10 mouse cellular contexts compared by ENCODE assay signal in the genomic region with DNA sequence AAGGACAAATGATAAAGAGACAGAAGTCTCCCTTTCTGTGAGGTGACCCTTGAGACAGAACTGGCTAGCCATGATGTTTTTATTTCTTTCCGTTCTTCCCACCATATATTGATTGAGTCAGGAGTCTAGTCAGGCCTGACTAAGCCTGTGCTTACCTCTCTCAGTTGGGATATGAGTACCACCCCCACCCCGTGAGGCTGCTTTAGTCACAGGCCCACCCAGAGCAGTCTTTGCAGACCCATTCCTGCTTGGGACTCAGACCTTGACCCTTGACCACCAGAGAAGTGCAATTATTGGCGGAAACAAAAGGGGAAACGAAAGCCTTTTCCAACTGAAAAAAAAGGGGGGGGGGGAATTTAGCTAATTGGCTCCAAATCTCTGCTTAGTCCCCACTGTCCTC. TPM values are rescaled to one million over a fixed set of nuclear protein-coding genes. Genes with fewer than 3 reads are reported as not detected.
DNase-seq lines count a peak whose midpoint lies in the region; ATAC-seq and TF ChIP-seq lines count a peak whose summit lies in the region.
"Had no signal": no experiment of that assay in that cellular context is flagged by ENCODE, and none has a peak within 500 bp of the region (broad histone marks: within the 10 kb centered on the region; RNA-seq: fewer than 3 reads in every experiment).

No protein-coding gene starts in this region.

- intact Hi-C loops in heart, postnatal 36 days (cut with DNase I): no loop called here
- intact Hi-C loops in gastrocnemius, postnatal 36 days (cut with DNase I): no loop called here

- 9% methylated on average over 4 of the region's 4 CpGs for WGBS in heart, embryonic 16.5 days
- 0% methylated on average over 4 of the region's 4 CpGs for WGBS in hindbrain, embryonic 13.5 days
- WGBS in midbrain, postnatal 0 days: 4% methylated on average over 4 of the region's 4 CpGs

- TF ChIP-seq CTCF in midbrain, postnatal 0 days (IDR thresholded peaks at IDR 0.05): no peak

- no peak overlapping the region; the same call in 1 of the 2 replicates for H3K4me3 ChIP-seq in heart, embryonic 16.5 days (ENCODE audit: low read length)
- peak overlapping the region; percentile 87 for H3K4me3 ChIP-seq in hindbrain, embryonic 13.5 days
- peak overlapping the region; percentile 99 for H3K4me3 ChIP-seq in midbrain, postnatal 0 days (ENCODE audit: low read depth, low read length)

- no peak overlapping the region for H3K9ac ChIP-seq in heart, embryonic 16.5 days (ENCODE audit: low read length)
- H3K9ac ChIP-seq in hindbrain, embryonic 13.5 days: peak overlapping the region; percentile 98
- peak overlapping the region; percentile 95 for H3K9ac ChIP-seq in midbrain, postnatal 0 days (replicated peaks; ENCODE audit: low read length, poor library complexity, severe bottlenecking)

- peaks cover 79% of the 10 kb centered on the region for H3K27me3 ChIP-seq in heart, embryonic 16.5 days (ENCODE audit: control insufficient read depth, insufficient read depth, low read length)
- peaks cover 14% of the 10 kb centered on the region; the same call in 1 of the 2 replicates for H3K27me3 ChIP-seq in hindbrain, embryonic 13.5 days
- no peaks in the 10 kb centered on the region for H3K27me3 ChIP-seq in midbrain, postnatal 0 days (ENCODE audit: insufficient read depth, low read length)

- no peak for ATAC-seq in heart, embryonic 16.5 days (replicated peaks; ENCODE audit: extremely low read depth, insufficient read depth, low FRiP score)
- no peak for ATAC-seq in hindbrain, embryonic 13.5 days (ENCODE audit: low FRiP score)
- no peak for ATAC-seq in midbrain, postnatal 0 days (ENCODE audit: low FRiP score)
- ATAC-seq in megakaryocyte progenitor cell, adult 5-6 weeks (replicated peaks; ENCODE audit: poor library complexity): no peak

- peak overlapping the region; percentile 47 for H3K4me2 ChIP-seq in heart, embryonic 16.5 days (ENCODE audit: low read depth, low read length)
- H3K4me2 ChIP-seq in hindbrain, embryonic 13.5 days: peak overlapping the region; percentile 88
- H3K4me2 ChIP-seq in midbrain, postnatal 0 days (ENCODE audit: low read depth, low read length, poor library complexity, severe bottlenecking): peak overlapping the region; percentile 69

- no peaks in the 10 kb centered on the region for H3K36me3 ChIP-seq in heart, embryonic 16.5 days (ENCODE audit: control insufficient read depth, insufficient read depth)
- no peaks in the 10 kb centered on the region for H3K36me3 ChIP-seq in hindbrain, embryonic 13.5 days
- H3K36me3 ChIP-seq in midbrain, postnatal 0 days (ENCODE audit: insufficient read depth, low read length): no peaks in the 10 kb centered on the region

- H3K27ac ChIP-seq in heart, embryonic 16.5 days (ENCODE audit: low read length): no peak overlapping the region
- peak overlapping the region; percentile 81 for H3K27ac ChIP-seq in hindbrain, embryonic 13.5 days
- peak overlapping the region; percentile 88 for H3K27ac ChIP-seq in midbrain, postnatal 0 days (ENCODE audit: low read depth, low read length)

- H3K4me1 ChIP-seq in heart, embryonic 16.5 days (ENCODE audit: control insufficient read depth, insufficient read depth, low read length): peaks cover 11% of the 10 kb centered on the region; the same call in 1 of the 2 replicates
- peaks cover 58% of the 10 kb centered on the region for H3K4me1 ChIP-seq in hindbrain, embryonic 13.5 days (replicated peaks)
- peaks cover 7% of the 10 kb centered on the region; the same call in 1 of the 2 replicates for H3K4me1 ChIP-seq in midbrain, postnatal 0 days (ENCODE audit: insufficient read depth, low read length)

- no peak for DNase-seq in heart, postnatal 36 days
- peak; percentile 35 to 40 for DNase-seq in cerebellum, postnatal 14 days
- DNase-seq in midbrain, postnatal 0 days (ENCODE audit: low spot score): no peak
- no peak for DNase-seq in gastrocnemius, postnatal 36 days
- DNase-seq in right cerebral cortex, adult 18-20 months: no peak

- no peaks in the 10 kb centered on the region for H3K9me3 ChIP-seq in heart, embryonic 16.5 days (replicated peaks; ENCODE audit: control insufficient read depth, low read length)
- no peaks in the 10 kb centered on the region for H3K9me3 ChIP-seq in hindbrain, embryonic 13.5 days
- no peaks in the 10 kb centered on the region for H3K9me3 ChIP-seq in midbrain, postnatal 0 days (ENCODE audit: low read length)

RNA-seq across cellular contexts. Expression of gene Cdk5r2, which starts 2.9 kb away (rescaled TPM):
- not detected in 2 replicates for polyA plus RNA-seq in heart, embryonic 16.5 days (2015; fragmentation: Nextera tagmentation; extraction: Ambion mirVana)
- total RNA-seq in heart, postnatal 36 days (2021): not detected
- polyA plus RNA-seq in hindbrain, embryonic 13.5 days (2015; fragmentation: Nextera tagmentation; extraction: Ambion mirVana): 6.1 and 6.5 TPM in 2 replicates
- 64.0 and 70.2 TPM in 2 replicates for total RNA-seq in midbrain, postnatal 0 days (2014; rRNA removed)
- 15.4 and 17.8 TPM in 2 replicates for polyA plus RNA-seq in midbrain, postnatal 0 days (2015; fragmentation: Nextera tagmentation; extraction: Ambion mirVana)
- total RNA-seq in gastrocnemius, postnatal 36 days (2021): not detected
- total RNA-seq in megakaryocyte progenitor cell, adult 5-6 weeks (2015): not detected in 2 replicates
- total RNA-seq in megakaryocyte progenitor cell, adult 5-6 weeks (2017): not detected in 2 replicates
- total RNA-seq: gastrocnemius, postnatal 25 days; megakaryocyte-erythroid progenitor cell, adult 5-6 weeks had no signal

RNA-seq across cellular contexts. Expression of gene Fev, which starts 27.5 kb away (rescaled TPM):
- polyA plus RNA-seq in heart, embryonic 16.5 days (2015; fragmentation: Nextera tagmentation; extraction: Ambion mirVana): 0.39 and 0.66 TPM in 2 replicates
- not detected for total RNA-seq in heart, postnatal 36 days (2021)
- polyA plus RNA-seq in hindbrain, embryonic 13.5 days (2015; fragmentation: Nextera tagmentation; extraction: Ambion mirVana): 4.1 and 6.7 TPM in 2 replicates
- total RNA-seq in midbrain, postnatal 0 days (2014; rRNA removed): 3.4 and 3.8 TPM in 2 replicates
- polyA plus RNA-seq in midbrain, postnatal 0 days (2015; fragmentation: Nextera tagmentation; extraction: Ambion mirVana): 1.8 and 2.3 TPM in 2 replicates
- not detected for total RNA-seq in gastrocnemius, postnatal 36 days (2021)
- total RNA-seq in megakaryocyte progenitor cell, adult 5-6 weeks (2015): not detected in 2 replicates
- not detected in 2 replicates for total RNA-seq in megakaryocyte progenitor cell, adult 5-6 weeks (2017)
- total RNA-seq: gastrocnemius, postnatal 25 days; megakaryocyte-erythroid progenitor cell, adult 5-6 weeks had no signal

RNA-seq across cellular contexts. Expression of gene Cryba2, which starts 35.3 kb away (rescaled TPM):
- not detected in 2 replicates for polyA plus RNA-seq in heart, embryonic 16.5 days (2015; fragmentation: Nextera tagmentation; extraction: Ambion mirVana)
- not detected for total RNA-seq in heart, postnatal 36 days (2021)
- 2.9 and 4.9 TPM in 2 replicates for polyA plus RNA-seq in hindbrain, embryonic 13.5 days (2015; fragmentation: Nextera tagmentation; extraction: Ambion mirVana)
- not detected in 2 replicates for total RNA-seq in midbrain, postnatal 0 days (2014; rRNA removed)
- 0.49 and 0.80 TPM in 2 replicates for polyA plus RNA-seq in midbrain, postnatal 0 days (2015; fragmentation: Nextera tagmentation; extraction: Ambion mirVana)
- total RNA-seq in gastrocnemius, postnatal 36 days (2021): not detected
- total RNA-seq in megakaryocyte progenitor cell, adult 5-6 weeks (2015): not detected in 2 replicates
- total RNA-seq in megakaryocyte progenitor cell, adult 5-6 weeks (2017): not detected in 2 replicates
- total RNA-seq: gastrocnemius, postnatal 25 days; megakaryocyte-erythroid progenitor cell, adult 5-6 weeks had no signal

Comparison
In these comparisons a context has a peak if more than half of its experiments do, and no peak if none do; other contexts are left out.
1. DNase-seq: peak in cerebellum, postnatal 14 days (2 of 2); none in heart, postnatal 36 days (0 of 2), midbrain, postnatal 0 days (single experiment), gastrocnemius, postnatal 36 days (0 of 2) and right cerebral cortex, adult 18-20 months (single experiment).
2. RNA of gene Cdk5r2, which starts 2.9 kb away (total RNA-seq): 64.0 to 70.2 TPM in midbrain, postnatal 0 days; not detected in heart, postnatal 36 days, not detected in gastrocnemius, postnatal 36 days and not detected in megakaryocyte progenitor cell, adult 5-6 weeks; every median in the first group is over 10 times any median in the second.
3. Peak in every context shown above with its lines, with median percentiles within 50 percentile points of each other: H3K4me2 ChIP-seq.